Mouse (Mus musculus) ES-Bruce4 (cell line): ENCODE results near the gene Ptchd3. TPM values are rescaled to one million over a fixed set of nuclear protein-coding genes. Genes with fewer than 3 reads are reported as not detected.

ENCODE experiments used
- H3K27ac ChIP-seq: 2 replicates; pipeline ENCODE4 v1.5.1; 2012; ENCODE audit warnings: low read length, inconsistent platforms; ENCODE audit not compliant: insufficient read depth
- H3K27me3 ChIP-seq: 2 replicates; pipeline ENCODE4 v1.6.1; 2012; ENCODE audit warnings: mild to moderate bottlenecking, low read length, inconsistent platforms; ENCODE audit not compliant: control insufficient read depth, poor library complexity, insufficient read depth, severe bottlenecking
- H3K36me3 ChIP-seq: 2 replicates; pipeline ENCODE4 v1.6.1; 2012; ENCODE audit warnings: inconsistent platforms, mild to moderate bottlenecking, low read length, moderate library complexity; ENCODE audit not compliant: control insufficient read depth, poor library complexity, insufficient read depth, severe bottlenecking
- H3K4me1 ChIP-seq: one replicate; pipeline ENCODE4 v1.8.1; 2011; ENCODE audit warnings: low read length; ENCODE audit not compliant: control insufficient read depth, insufficient read depth
- H3K4me3 ChIP-seq: 2 replicates; pipeline ENCODE4 v1.5.1; 2011; ENCODE audit warnings: low read depth, mild to moderate bottlenecking, low read length
- H3K9ac ChIP-seq: 2 replicates; pipeline ENCODE4 v1.6.1; 2012; ENCODE audit warnings: low read depth, mild to moderate bottlenecking, inconsistent platforms; ENCODE audit not compliant: poor library complexity, severe bottlenecking
- H3K9me3 ChIP-seq: replicated peaks from 2 replicates; pipeline ENCODE4 v1.6.1; 2012; ENCODE audit warnings: mild to moderate bottlenecking, low read length, inconsistent platforms; ENCODE audit not compliant: control insufficient read depth, poor library complexity, insufficient read depth, severe bottlenecking
- CTCF ChIP-seq: IDR thresholded peaks from one replicate; pipeline ENCODE4 v1.8.1; 2011; ENCODE audit warnings: low read depth, low read length
- EP300 ChIP-seq: IDR thresholded peaks from 2 replicates; pipeline ENCODE4 v1.6.1; 2011; ENCODE audit warnings: low read depth, low read length; ENCODE audit not compliant: insufficient read depth
- POLR2A ChIP-seq: IDR thresholded peaks from one replicate; pipeline ENCODE4 v1.8.1; 2011; ENCODE audit warnings: low read length; ENCODE audit not compliant: insufficient read depth
- polyA plus RNA-seq: library from polyadenylated mRNA; stranded (reverse); fragments of >200 nt; gene quantifications from 2 replicates; pipeline ENCODE4 v1.2.4, GENCODE M21; 2011; ENCODE audit warnings: low read depth; ENCODE audit not compliant: missing spikeins, insufficient read depth, insufficient read length

The Ptchd3 gene
- polyA plus RNA-seq, 1 experiment, result not detected

DNA sequence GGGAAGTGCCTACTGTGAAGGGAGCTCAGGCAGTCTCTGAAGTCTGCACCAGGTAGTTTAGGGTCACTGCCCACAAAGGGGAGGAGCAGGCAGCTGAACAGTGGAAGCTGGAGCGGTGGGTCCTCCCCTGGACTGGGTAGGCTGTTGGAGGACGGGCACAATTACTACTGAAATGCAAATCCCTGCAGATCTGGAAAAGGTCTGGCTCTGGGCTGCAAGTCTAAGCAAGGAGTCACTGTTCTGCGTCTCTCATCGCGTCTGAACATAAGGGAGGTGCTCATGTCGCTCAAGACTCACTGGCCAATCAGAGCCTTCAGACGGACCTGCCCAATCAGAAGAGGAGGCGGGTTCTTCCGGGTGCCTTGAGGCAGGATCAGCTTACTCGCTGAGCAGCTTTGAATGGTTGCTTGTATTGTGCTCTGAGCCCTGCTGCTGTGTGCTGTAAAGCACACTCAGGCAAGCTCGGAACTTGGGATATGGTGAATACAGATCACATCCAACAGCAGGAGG is 17.8 kb downstream of the Ptchd3 start:
- H3K27me3 ChIP-seq, result no peaks in the 10 kb centered on the region
- no peaks in the 10 kb centered on the region for H3K4me1 ChIP-seq
- H3K9me3 ChIP-seq, result no peaks in the 10 kb centered on the region
- H3K36me3 ChIP-seq, result no peaks in the 10 kb centered on the region
- peak overlapping the region; percentile 49 for H3K27ac ChIP-seq
- TF ChIP-seq POLR2A, result peak; percentile 79
- TF ChIP-seq CTCF, result no peak
- no peak for TF ChIP-seq EP300
- peak overlapping the region; percentile 40 for H3K9ac ChIP-seq
- peak overlapping the region; percentile 72 for H3K4me3 ChIP-seq

Other genes starting within 250 kb of the Ptchd3 start
- 13.1 and 13.5 TPM in 2 replicates for gene B3gntl1, start 157.1 kb upstream of the Ptchd3 start, polyA plus RNA-seq
- 2.6 and 3.1 TPM in 2 replicates for gene Metrnl, start 128.7 kb upstream of the Ptchd3 start, polyA plus RNA-seq